Mouse (Mus musculus): ENCODE results near the gene Ppfia2. TPM values are rescaled to one million over a fixed set of nuclear protein-coding genes. Genes with fewer than 3 reads are reported as not detected.

The Ppfia2 gene
- polyA plus RNA-seq, 1 experiment from 2014 or later = 0.28 TPM

DNA sequence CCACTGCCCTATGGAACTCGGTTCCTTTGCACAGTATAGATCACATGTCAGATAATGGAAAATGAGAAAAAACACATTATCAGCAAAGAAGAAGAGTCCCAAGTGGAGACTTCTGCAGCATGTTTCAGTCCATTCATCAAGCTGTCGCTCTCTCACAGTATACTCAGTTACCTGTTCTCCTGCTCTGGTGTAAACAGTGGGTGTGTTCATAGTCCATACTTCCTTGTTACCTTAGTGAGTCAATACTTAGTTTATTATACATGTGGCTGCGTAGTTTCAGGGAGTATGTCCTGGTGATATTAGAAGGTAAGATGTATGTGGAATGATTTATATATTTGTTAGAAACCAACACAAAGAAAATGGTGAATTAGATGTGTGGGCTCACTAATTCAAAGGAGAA, 454.7 kb downstream of the Ppfia2 start:
- H3K4me1 ChIP-seq (ENCODE audit: control insufficient read depth, insufficient read depth, low read length) = no peaks in the 10 kb centered on the region
- no peak overlapping the region for H3K27ac ChIP-seq (ENCODE audit: low read depth, low read length)
- H3K27me3 ChIP-seq (ENCODE audit: control insufficient read depth, insufficient read depth, low read length) = no peaks in the 10 kb centered on the region
- H3K4me2 ChIP-seq (replicated peaks; ENCODE audit: low read depth, low read length) = no peak overlapping the region
- H3K9me3 ChIP-seq (ENCODE audit: control insufficient read depth, low read length) = no peaks in the 10 kb centered on the region
- no peaks in the 10 kb centered on the region for H3K36me3 ChIP-seq (ENCODE audit: control insufficient read depth, insufficient read depth, low read length)
- no peak overlapping the region for H3K9ac ChIP-seq (ENCODE audit: low read depth, low read length)
- WGBS = 87% methylated on average over 3 of the region's 3 CpGs
- H3K4me3 ChIP-seq (ENCODE audit: low read length) = no peak overlapping the region
- no peak for ATAC-seq (ENCODE audit: low FRiP score, low TSS enrichment)

DNA sequence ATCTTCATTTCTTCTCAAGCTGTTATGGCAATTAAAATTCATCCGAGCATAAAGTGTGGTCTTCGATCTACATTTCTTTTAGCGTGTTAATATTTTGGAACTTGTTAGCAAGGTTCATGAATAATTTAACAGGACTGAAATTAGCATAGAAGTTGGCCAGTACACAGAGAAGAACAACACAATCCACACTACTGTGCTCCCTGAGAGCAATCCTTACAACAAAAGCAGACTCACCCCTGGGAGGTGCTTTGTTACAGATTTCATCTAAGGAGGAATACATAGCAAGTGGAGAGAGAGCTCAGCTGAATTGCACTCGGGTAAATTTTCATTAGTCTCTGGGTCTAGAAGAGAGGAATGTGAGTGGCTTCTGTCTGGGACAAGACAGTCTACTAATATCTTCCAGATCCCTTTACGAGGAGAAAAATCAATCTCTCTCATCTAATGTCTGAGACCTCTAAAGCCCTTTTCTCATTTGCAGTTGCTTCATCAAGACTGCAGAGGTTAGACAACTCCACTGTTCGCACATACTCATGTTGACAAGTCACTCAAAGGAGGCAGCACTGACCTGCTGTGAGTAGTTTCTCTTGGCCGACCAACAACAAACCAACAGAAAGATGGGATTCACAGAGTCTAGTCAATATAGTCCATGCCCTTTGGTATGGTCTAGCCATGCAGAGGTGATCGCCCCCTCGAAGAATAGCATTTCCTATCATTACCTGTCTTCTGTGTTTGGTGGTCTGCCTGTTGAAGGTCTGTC, 458.6 kb downstream of the Ppfia2 start:
- Histone ChIP-seq H3K27ac (ENCODE audit: low read depth, low read length) (no peak overlapping the region), H3K36me3 (ENCODE audit: control insufficient read depth, insufficient read depth, low read length) (no peaks in the 10 kb centered on the region), H3K9ac (ENCODE audit: low read depth, low read length) (no peak overlapping the region), H3K9me3 (ENCODE audit: control insufficient read depth, low read length) (no peaks in the 10 kb centered on the region), H3K4me1 (ENCODE audit: control insufficient read depth, insufficient read depth, low read length) (no peaks in the 10 kb centered on the region), H3K4me2 (replicated peaks; ENCODE audit: low read depth, low read length) (no peak overlapping the region), H3K27me3 (ENCODE audit: control insufficient read depth, insufficient read depth, low read length) (no peaks in the 10 kb centered on the region), H3K4me3 (ENCODE audit: low read length) (no peak overlapping the region)
- WGBS = 83% methylated on average over 9 of the region's 9 CpGs
- no peak for ATAC-seq (ENCODE audit: low FRiP score, low TSS enrichment)

DNA sequence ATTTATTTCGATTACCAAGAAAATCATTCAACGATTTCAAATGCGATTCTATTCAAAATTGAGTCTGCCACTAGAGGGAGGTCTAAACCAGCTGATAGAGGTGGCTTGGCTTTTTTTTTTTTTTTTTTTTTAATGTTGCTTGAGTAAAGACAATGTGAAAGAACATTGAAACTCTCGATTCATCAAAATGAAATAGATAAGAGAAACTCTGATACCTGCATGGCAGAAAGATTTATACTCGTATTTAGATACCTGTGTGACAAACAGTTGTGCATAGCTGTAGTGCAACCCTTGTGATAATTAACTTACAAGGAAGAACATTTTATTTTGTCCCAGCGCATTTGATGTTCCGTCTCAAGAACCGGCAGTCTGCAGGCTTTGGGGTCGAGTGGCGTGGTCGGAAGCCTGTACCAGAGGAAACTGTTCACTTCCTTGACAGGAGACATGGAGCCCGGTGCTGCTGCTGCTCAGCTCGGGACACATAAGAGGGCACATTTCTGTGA, 462.5 kb downstream of the Ppfia2 start:
- H3K4me1 ChIP-seq (ENCODE audit: control insufficient read depth, insufficient read depth, low read length) = no peaks in the 10 kb centered on the region
- H3K36me3 ChIP-seq (ENCODE audit: control insufficient read depth, insufficient read depth, low read length) = no peaks in the 10 kb centered on the region
- no peaks in the 10 kb centered on the region for H3K27me3 ChIP-seq (ENCODE audit: control insufficient read depth, insufficient read depth, low read length)
- peak overlapping the region; percentile 23 for H3K4me3 ChIP-seq (ENCODE audit: low read length)
- 30% methylated on average over 13 of the region's 13 CpGs for WGBS
- H3K9ac ChIP-seq (ENCODE audit: low read depth, low read length) = peak overlapping the region; percentile 31; the same call in 1 of the 2 replicates
- no peaks in the 10 kb centered on the region for H3K9me3 ChIP-seq (ENCODE audit: control insufficient read depth, low read length)
- H3K27ac ChIP-seq (ENCODE audit: low read depth, low read length) = no peak overlapping the region
- peak overlapping the region; percentile 38 for H3K4me2 ChIP-seq (replicated peaks; ENCODE audit: low read depth, low read length)
- ATAC-seq (ENCODE audit: low FRiP score, low TSS enrichment) = no peak; the same call in 1 of the 2 replicates

DNA sequence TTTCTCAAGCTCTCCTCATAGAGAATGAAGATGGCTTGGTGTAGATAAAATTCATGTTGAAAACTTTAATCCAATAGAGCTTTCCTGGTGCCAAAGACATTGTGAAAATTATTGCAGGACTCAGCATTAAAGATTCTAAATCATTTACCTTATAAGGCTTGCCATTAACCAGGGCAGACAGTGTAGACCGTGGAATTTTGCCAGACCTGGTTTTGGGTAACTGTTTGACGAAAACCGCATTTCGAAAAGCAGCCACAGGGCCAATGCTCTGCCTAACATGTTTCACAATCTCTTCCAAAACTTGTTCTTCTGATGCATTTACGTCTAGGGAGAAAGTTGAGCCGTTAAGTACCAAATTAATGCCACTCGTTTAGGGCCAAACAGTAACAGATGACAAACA, 466.9 kb downstream of the Ppfia2 start:
- no peaks in the 10 kb centered on the region for H3K4me1 ChIP-seq (ENCODE audit: control insufficient read depth, insufficient read depth, low read length)
- no peak for ATAC-seq (ENCODE audit: low FRiP score, low TSS enrichment)
- H3K4me3 ChIP-seq (ENCODE audit: low read length) = no peak overlapping the region
- H3K9me3 ChIP-seq (ENCODE audit: control insufficient read depth, low read length) = no peaks in the 10 kb centered on the region
- no peak overlapping the region for H3K9ac ChIP-seq (ENCODE audit: low read depth, low read length)
- no peaks in the 10 kb centered on the region for H3K27me3 ChIP-seq (ENCODE audit: control insufficient read depth, insufficient read depth, low read length)
- H3K36me3 ChIP-seq (ENCODE audit: control insufficient read depth, insufficient read depth, low read length) = no peaks in the 10 kb centered on the region
- no peak overlapping the region for H3K27ac ChIP-seq (ENCODE audit: low read depth, low read length)
- H3K4me2 ChIP-seq (replicated peaks; ENCODE audit: low read depth, low read length) = no peak overlapping the region
- WGBS = 91% methylated on average over 7 of the region's 7 CpGs

DNA sequence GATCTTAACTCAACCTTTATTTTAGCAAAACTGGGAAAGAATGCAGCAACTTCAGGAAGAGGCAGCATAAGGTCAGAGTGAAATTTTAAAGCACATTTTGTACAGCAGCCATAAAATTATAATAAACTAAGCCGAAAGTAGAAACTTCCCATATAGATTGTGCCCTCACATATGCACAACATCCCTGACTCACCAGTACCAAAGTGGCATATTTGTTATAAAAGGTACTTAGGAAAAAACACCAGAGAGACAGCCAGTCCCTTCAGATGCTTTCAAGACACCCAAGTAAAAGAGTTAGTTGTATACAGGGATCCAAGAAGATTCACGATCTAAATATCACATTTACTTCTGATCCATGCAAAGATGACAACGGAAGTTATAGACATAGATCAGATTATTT, 468.7 kb downstream of the Ppfia2 start:
- H3K4me1 ChIP-seq (ENCODE audit: control insufficient read depth, insufficient read depth, low read length) = no peaks in the 10 kb centered on the region

DNA sequence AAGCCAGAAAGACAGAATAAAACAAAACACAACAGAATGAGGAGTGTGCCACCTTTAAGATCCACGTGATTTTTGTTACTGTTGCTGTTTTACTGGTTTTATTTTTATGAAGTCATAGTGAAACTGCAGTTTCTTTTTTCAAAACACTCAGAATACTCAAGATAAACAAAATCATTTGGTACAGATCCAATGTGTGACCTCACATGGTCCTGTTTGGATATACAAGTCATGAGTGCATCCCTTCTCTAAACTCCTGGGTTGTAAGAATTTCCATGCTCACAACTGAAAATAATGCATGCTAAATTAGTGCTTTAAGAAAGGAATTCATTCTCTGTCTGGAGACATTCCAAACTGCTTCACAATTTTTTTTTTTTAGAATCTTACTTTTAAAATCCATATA, 469.3 kb downstream of the Ppfia2 start:
- Histone ChIP-seq H3K4me3 (ENCODE audit: low read length) (no peak overlapping the region), H3K27ac (ENCODE audit: low read depth, low read length) (no peak overlapping the region), H3K9ac (ENCODE audit: low read depth, low read length) (no peak overlapping the region), H3K4me2 (replicated peaks; ENCODE audit: low read depth, low read length) (no peak overlapping the region), H3K27me3 (ENCODE audit: control insufficient read depth, insufficient read depth, low read length) (no peaks in the 10 kb centered on the region), H3K4me1 (ENCODE audit: control insufficient read depth, insufficient read depth, low read length) (no peaks in the 10 kb centered on the region), H3K36me3 (ENCODE audit: control insufficient read depth, insufficient read depth, low read length) (no peaks in the 10 kb centered on the region), H3K9me3 (ENCODE audit: control insufficient read depth, low read length) (no peaks in the 10 kb centered on the region)
- ATAC-seq (ENCODE audit: low FRiP score, low TSS enrichment) = no peak
- WGBS = 69% methylated on average over 1 of the region's 1 CpGs

More for the DNA sequence above, 468.7 kb downstream of the Ppfia2 start:
- Histone ChIP-seq H3K27ac (ENCODE audit: low read depth, low read length) (no peak overlapping the region), H3K9ac (ENCODE audit: low read depth, low read length) (no peak overlapping the region), H3K9me3 (ENCODE audit: control insufficient read depth, low read length) (no peaks in the 10 kb centered on the region), H3K4me3 (ENCODE audit: low read length) (no peak overlapping the region), H3K36me3 (ENCODE audit: control insufficient read depth, insufficient read depth, low read length) (no peaks in the 10 kb centered on the region), H3K27me3 (ENCODE audit: control insufficient read depth, insufficient read depth, low read length) (no peaks in the 10 kb centered on the region), H3K4me2 (replicated peaks; ENCODE audit: low read depth, low read length) (no peak overlapping the region)
- no peak for ATAC-seq (ENCODE audit: low FRiP score, low TSS enrichment)
- WGBS = 88% methylated on average over 3 of the region's 3 CpGs

DNA sequence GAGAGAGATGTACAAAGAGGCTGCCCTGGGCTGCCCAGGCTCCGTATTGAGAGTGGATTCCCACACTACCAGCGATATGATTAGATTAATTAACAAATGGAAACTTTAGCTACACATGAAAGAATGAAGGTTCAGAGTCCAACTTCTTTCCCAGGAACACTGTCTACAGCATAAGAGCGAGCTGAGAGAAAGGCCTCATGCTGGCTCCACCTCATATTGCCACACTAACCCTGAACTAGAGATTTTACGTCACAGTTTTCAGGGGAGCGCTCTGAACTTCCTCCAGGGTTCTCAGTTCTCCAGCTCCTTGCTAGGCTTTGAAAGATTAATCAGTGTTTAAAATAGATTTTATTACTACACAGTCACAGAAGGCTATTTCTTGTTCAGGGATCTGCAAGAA, 471.2 kb downstream of the Ppfia2 start:
- no peak for ATAC-seq (ENCODE audit: low FRiP score, low TSS enrichment)
- H3K4me1 ChIP-seq (ENCODE audit: control insufficient read depth, insufficient read depth, low read length) = no peaks in the 10 kb centered on the region
- H3K27me3 ChIP-seq (ENCODE audit: control insufficient read depth, insufficient read depth, low read length) = no peaks in the 10 kb centered on the region
- H3K36me3 ChIP-seq (ENCODE audit: control insufficient read depth, insufficient read depth, low read length) = no peaks in the 10 kb centered on the region
- H3K9ac ChIP-seq (ENCODE audit: low read depth, low read length) = no peak overlapping the region
- H3K27ac ChIP-seq (ENCODE audit: low read depth, low read length) = no peak overlapping the region
- H3K9me3 ChIP-seq (ENCODE audit: control insufficient read depth, low read length) = no peaks in the 10 kb centered on the region
- no peak overlapping the region for H3K4me3 ChIP-seq (ENCODE audit: low read length)
- 77% methylated on average over 5 of the region's 5 CpGs for WGBS
- H3K4me2 ChIP-seq (replicated peaks; ENCODE audit: low read depth, low read length) = no peak overlapping the region

DNA sequence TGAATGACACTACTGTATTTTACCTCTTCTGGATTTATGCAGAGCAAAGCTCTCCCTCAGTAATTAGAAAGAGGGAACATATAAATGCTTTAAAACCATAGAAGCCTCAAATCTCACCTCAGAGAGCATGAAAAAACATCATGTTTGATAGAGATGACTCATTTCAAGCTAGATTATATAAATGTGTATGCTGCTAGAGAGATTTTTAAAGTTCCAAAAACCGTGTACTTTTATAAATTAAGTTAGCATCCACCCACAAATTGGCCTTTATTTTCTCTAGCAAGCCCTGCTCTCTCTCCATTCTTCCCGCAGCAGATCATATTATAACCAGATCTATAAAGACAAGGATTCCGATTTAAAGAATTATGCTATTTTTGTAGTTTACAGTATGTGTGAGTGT, 488.9 kb downstream of the Ppfia2 start:
- Histone ChIP-seq H3K9me3 (ENCODE audit: control insufficient read depth, low read length) (no peaks in the 10 kb centered on the region), H3K27ac (ENCODE audit: low read depth, low read length) (no peak overlapping the region), H3K36me3 (ENCODE audit: control insufficient read depth, insufficient read depth, low read length) (no peaks in the 10 kb centered on the region), H3K4me1 (ENCODE audit: control insufficient read depth, insufficient read depth, low read length) (no peaks in the 10 kb centered on the region), H3K4me3 (ENCODE audit: low read length) (no peak overlapping the region), H3K27me3 (ENCODE audit: control insufficient read depth, insufficient read depth, low read length) (no peaks in the 10 kb centered on the region), H3K9ac (ENCODE audit: low read depth, low read length) (no peak overlapping the region), H3K4me2 (replicated peaks; ENCODE audit: low read depth, low read length) (no peak overlapping the region)
- WGBS = 85% methylated on average over 3 of the region's 3 CpGs
- no peak for ATAC-seq (ENCODE audit: low FRiP score, low TSS enrichment)

DNA sequence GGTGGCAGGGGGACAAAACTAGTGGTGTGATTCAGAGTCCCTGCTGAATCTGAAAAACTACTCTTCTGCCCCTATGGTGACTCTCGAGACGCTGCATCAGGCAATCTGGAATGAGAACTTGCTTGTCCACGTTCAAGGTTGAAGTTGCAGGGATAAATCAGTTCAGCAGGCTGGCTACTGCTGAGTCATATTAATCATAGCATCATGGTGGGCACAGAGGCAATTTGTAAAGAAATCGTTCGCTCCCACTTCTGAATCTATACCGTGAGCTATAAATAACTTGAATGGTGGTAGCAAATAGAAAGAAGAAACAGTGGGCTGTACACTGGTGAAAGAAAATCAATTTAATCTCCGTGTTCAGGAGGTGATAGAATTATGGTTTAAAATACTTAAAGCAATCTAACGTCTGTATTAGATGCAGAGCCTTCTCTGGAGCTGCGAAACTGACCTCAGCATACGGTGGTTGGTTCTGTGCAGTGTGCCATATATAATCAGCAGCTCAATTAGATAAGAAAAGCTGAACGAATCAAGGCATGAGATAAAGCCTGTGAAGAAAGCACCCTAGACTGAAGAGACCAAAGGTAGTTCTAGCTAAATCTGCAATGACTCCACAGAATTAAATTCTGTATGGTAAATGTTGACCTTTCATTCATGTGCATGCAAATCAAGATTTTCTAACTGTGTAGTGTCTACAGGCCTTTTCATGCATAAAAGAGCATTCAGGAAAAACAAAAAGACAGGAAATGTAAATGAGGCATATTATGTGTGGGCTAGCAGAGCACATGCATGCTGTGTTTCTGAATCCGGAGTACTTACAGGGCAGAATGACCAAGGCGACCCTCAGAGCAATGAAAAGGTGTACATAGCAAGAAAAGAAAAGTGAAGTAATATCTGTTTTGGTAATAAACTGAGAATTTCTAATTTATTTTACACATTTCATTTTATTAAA, 505.3 kb downstream of the Ppfia2 start:
- Histone ChIP-seq H3K4me2 (replicated peaks; ENCODE audit: low read depth, low read length) (no peak overlapping the region), H3K27me3 (ENCODE audit: control insufficient read depth, insufficient read depth, low read length) (no peaks in the 10 kb centered on the region), H3K4me3 (ENCODE audit: low read length) (no peak overlapping the region), H3K27ac (ENCODE audit: low read depth, low read length) (no peak overlapping the region), H3K9me3 (ENCODE audit: control insufficient read depth, low read length) (no peaks in the 10 kb centered on the region), H3K36me3 (ENCODE audit: control insufficient read depth, insufficient read depth, low read length) (no peaks in the 10 kb centered on the region), H3K4me1 (ENCODE audit: control insufficient read depth, insufficient read depth, low read length) (no peaks in the 10 kb centered on the region), H3K9ac (ENCODE audit: low read depth, low read length) (no peak overlapping the region)
- ATAC-seq (ENCODE audit: low FRiP score, low TSS enrichment) = no peak
- WGBS = 70% methylated on average over 13 of the region's 13 CpGs
